Comparison of ENCODE assay signal across 10 mouse cellular contexts in genomic region chr2:75879791-75880190, GRCm38 (mm10). TPM values are rescaled to one million over a fixed set of nuclear protein-coding genes. Genes with fewer than 3 reads are reported as not detected.
DNase-seq lines count a peak whose midpoint lies in the region; ATAC-seq and TF ChIP-seq lines count a peak whose summit lies in the region.
"Had no signal": no experiment of that assay in that cellular context is flagged by ENCODE, and none has a peak within 500 bp of the region (broad histone marks: within the 10 kb centered on the region; RNA-seq: fewer than 3 reads in every experiment).

No protein-coding gene starts in this region.

- peak; percentile 77 for TF ChIP-seq CTCF in kidney, postnatal 0 days (IDR thresholded peaks at IDR 0.05; ENCODE audit: low read depth)
- peak; percentile 52 for TF ChIP-seq CTCF in E14TG2a.4 (conservative IDR thresholded peaks at IDR 0.05; ENCODE audit: low read length)

- peak; percentile 20 for DNase-seq in cerebellum, adult 9-10 months
- no peak for DNase-seq in cerebellum, adult 8-10 months
- DNase-seq in kidney, postnatal 0 days (ENCODE audit: low spot score) = peak; percentile 75
- peak; percentile 44 for DNase-seq in embryonic facial prominence, embryonic 14.5 days (ENCODE audit: low spot score)
- DNase-seq in spleen, adult 12 weeks (ENCODE audit: low spot score) = no peak
- DNase-seq: gastrocnemius, postnatal 25 days had no signal

- H3K4me3 ChIP-seq in kidney, postnatal 0 days (replicated peaks; ENCODE audit: low read depth, low read length) = no peak overlapping the region
- no peak overlapping the region for H3K4me3 ChIP-seq in kidney, embryonic 15.5 days (replicated peaks)
- no peak overlapping the region for H3K4me3 ChIP-seq in E14TG2a.4 (replicated peaks; ENCODE audit: low read length)
- no peak overlapping the region for H3K4me3 ChIP-seq in embryonic facial prominence, embryonic 14.5 days (ENCODE audit: low read depth, low read length)
- H3K4me3 ChIP-seq: neural tube, embryonic 13.5 days had no signal

- ATAC-seq in kidney, postnatal 0 days (replicated peaks; ENCODE audit: low FRiP score, low read depth) = no peak
- ATAC-seq in kidney, embryonic 15.5 days (replicated peaks; ENCODE audit: low FRiP score) = no peak
- no peak for ATAC-seq in embryonic facial prominence, embryonic 14.5 days (ENCODE audit: low read depth)
- ATAC-seq in megakaryocyte-erythroid progenitor cell, adult 5-6 weeks (replicated peaks; ENCODE audit: low FRiP score, low TSS enrichment, poor library complexity, severe bottlenecking) = no peak

- no peaks in the 10 kb centered on the region for H3K27me3 ChIP-seq in kidney, postnatal 0 days (ENCODE audit: insufficient read depth, low read length)
- H3K27me3 ChIP-seq in kidney, embryonic 15.5 days = no peaks in the 10 kb centered on the region
- H3K27me3 ChIP-seq in E14TG2a.4 (ENCODE audit: insufficient read depth, low read length) = no peaks in the 10 kb centered on the region
- no peaks in the 10 kb centered on the region for H3K27me3 ChIP-seq in embryonic facial prominence, embryonic 14.5 days (replicated peaks; ENCODE audit: control insufficient read depth, insufficient read depth, low read length)
- H3K27me3 ChIP-seq: neural tube, embryonic 13.5 days had no signal

- 0 out of 2 replicates have a peak, but pooled peaks cover 2% of the 10 kb centered on the region for H3K36me3 ChIP-seq in kidney, postnatal 0 days (ENCODE audit: insufficient read depth, low read length)
- peaks cover 27% of the 10 kb centered on the region for H3K36me3 ChIP-seq in kidney, embryonic 15.5 days
- peaks cover 35% of the 10 kb centered on the region for H3K36me3 ChIP-seq in E14TG2a.4 (ENCODE audit: insufficient read depth, low read length)
- H3K36me3 ChIP-seq in embryonic facial prominence, embryonic 14.5 days (ENCODE audit: control insufficient read depth, insufficient read depth, low read length) = 0 out of 2 replicates have a peak, but pooled peaks cover 10% of the 10 kb centered on the region

- no peak overlapping the region for H3K9ac ChIP-seq in kidney, postnatal 0 days (ENCODE audit: low read depth, low read length)
- no peak overlapping the region for H3K9ac ChIP-seq in kidney, embryonic 15.5 days
- H3K9ac ChIP-seq in embryonic facial prominence, embryonic 14.5 days (ENCODE audit: low read depth, low read length) = no peak overlapping the region
- H3K9ac ChIP-seq: neural tube, embryonic 13.5 days had no signal

- no peak overlapping the region for H3K4me2 ChIP-seq in kidney, postnatal 0 days (ENCODE audit: low read length)
- no peak overlapping the region for H3K4me2 ChIP-seq in kidney, embryonic 15.5 days
- H3K4me2 ChIP-seq in embryonic facial prominence, embryonic 14.5 days (ENCODE audit: low read depth, low read length) = no peak overlapping the region
- H3K4me2 ChIP-seq: neural tube, embryonic 13.5 days had no signal

- no peak overlapping the region for H3K27ac ChIP-seq in kidney, postnatal 0 days
- H3K27ac ChIP-seq in kidney, embryonic 15.5 days = no peak overlapping the region
- no peak overlapping the region for H3K27ac ChIP-seq in embryonic facial prominence, embryonic 14.5 days (replicated peaks; ENCODE audit: low read depth, low read length)
- H3K27ac ChIP-seq: neural tube, embryonic 13.5 days had no signal

- 38% methylated on average over 3 of the region's 3 CpGs for WGBS in kidney, postnatal 0 days
- 51% methylated on average over 3 of the region's 3 CpGs for WGBS in kidney, embryonic 15.5 days
- 46% methylated on average over 3 of the region's 3 CpGs for WGBS in embryonic facial prominence, embryonic 14.5 days

- no peaks in the 10 kb centered on the region for H3K9me3 ChIP-seq in kidney, postnatal 0 days (replicated peaks; ENCODE audit: low read length)
- H3K9me3 ChIP-seq in kidney, embryonic 15.5 days (replicated peaks) = no peaks in the 10 kb centered on the region
- no peaks in the 10 kb centered on the region for H3K9me3 ChIP-seq in E14TG2a.4 (ENCODE audit: low read length)
- no peaks in the 10 kb centered on the region for H3K9me3 ChIP-seq in embryonic facial prominence, embryonic 14.5 days (ENCODE audit: control insufficient read depth, low read length)
- H3K9me3 ChIP-seq: neural tube, embryonic 13.5 days had no signal

- no peaks in the 10 kb centered on the region for H3K4me1 ChIP-seq in kidney, postnatal 0 days (replicated peaks; ENCODE audit: insufficient read depth, low read length)
- no peaks in the 10 kb centered on the region for H3K4me1 ChIP-seq in kidney, embryonic 15.5 days
- H3K4me1 ChIP-seq in E14TG2a.4 (replicated peaks; ENCODE audit: low read depth, low read length) = peaks cover 11% of the 10 kb centered on the region
- no peaks in the 10 kb centered on the region for H3K4me1 ChIP-seq in embryonic facial prominence, embryonic 14.5 days (ENCODE audit: control insufficient read depth, insufficient read depth, low read length)
- H3K4me1 ChIP-seq: neural tube, embryonic 13.5 days had no signal

RNA-seq across cellular contexts. Expression of gene Agps, which starts 47.8 kb away (rescaled TPM):
- 22.7 and 25.6 TPM in 2 replicates for polyA plus RNA-seq in kidney, postnatal 0 days (2015; fragmentation: Nextera tagmentation; extraction: Ambion mirVana)
- 39.1 and 41.5 TPM in 2 replicates for polyA plus RNA-seq in kidney, embryonic 15.5 days (2015; fragmentation: Nextera tagmentation; extraction: Ambion mirVana)
- polyA plus RNA-seq in embryonic facial prominence, embryonic 14.5 days (2014; fragmentation: Nextera tagmentation; extraction: Ambion mirVana) = 32.5 and 37.2 TPM in 2 replicates
- total RNA-seq in megakaryocyte-erythroid progenitor cell, adult 5-6 weeks (2014; fragmentation: Nextera tagmentation) = 27.6 and 32.8 TPM in 2 replicates
- total RNA-seq in megakaryocyte-erythroid progenitor cell, adult 5-6 weeks (2017) = 24.3 and 34.3 TPM in 2 replicates

RNA-seq across cellular contexts. Expression of gene Ttc30b, which starts 58.6 kb away (rescaled TPM):
- 14.1 and 14.5 TPM in 2 replicates for polyA plus RNA-seq in kidney, postnatal 0 days (2015; fragmentation: Nextera tagmentation; extraction: Ambion mirVana)
- 11.8 and 12.3 TPM in 2 replicates for polyA plus RNA-seq in kidney, embryonic 15.5 days (2015; fragmentation: Nextera tagmentation; extraction: Ambion mirVana)
- 14.8 and 15.0 TPM in 2 replicates for polyA plus RNA-seq in embryonic facial prominence, embryonic 14.5 days (2014; fragmentation: Nextera tagmentation; extraction: Ambion mirVana)
- 0.15 and 0.54 TPM in 2 replicates for total RNA-seq in megakaryocyte-erythroid progenitor cell, adult 5-6 weeks (2014; fragmentation: Nextera tagmentation)
- 0.66 and 1.8 TPM in 2 replicates for total RNA-seq in megakaryocyte-erythroid progenitor cell, adult 5-6 weeks (2017)

Comparison
In these comparisons a context has a peak if more than half of its experiments do, and no peak if none do; other contexts are left out.
1. DNase-seq: peak in cerebellum, adult 9-10 months (single experiment), kidney, postnatal 0 days (single experiment) and embryonic facial prominence, embryonic 14.5 days (single experiment); none in cerebellum, adult 8-10 months (single experiment) and spleen, adult 12 weeks (single experiment).